Mouse (Mus musculus) liver, adult 2 months (tissue): ENCODE results near the gene Uap1.

Experiments used
- CTCF ChIP-seq: fragments of 200-500 bp; IDR thresholded peaks from 2 replicates; pipeline ENCODE4 v1.5.1; 2011; ENCODE audit warnings: low read depth, low read length, control low read depth
- POLR2A ChIP-seq: fragments of 200-500 bp; IDR thresholded peaks from 2 replicates; pipeline ENCODE4 v1.6.1; 2011; ENCODE audit warnings: low read length, control low read depth; ENCODE audit not compliant: insufficient read depth; ENCODE audit errors: extremely low read depth

- TF ChIP-seq POLR2A (no peak), CTCF (no peak)
Measured at GRCm38 (mm10) chr1:170110516-170111332, 64.0 kb downstream of the Uap1 start, which contains the start of gene Ddr2.
